Mouse (Mus musculus) lung, embryonic 16.5 days (tissue): ENCODE measurements around the gene Fndc3b. TPM values are rescaled to one million over a fixed set of nuclear protein-coding genes. Genes with fewer than 3 reads are reported as not detected.

Source experiments
- ATAC-seq: fragments of 200-750 bp; cut with Nextera tagmentation; 2 replicates; pipeline ENCODE4 v1.8.0; 2017; ENCODE audit warnings: low read depth, mild to moderate bottlenecking, moderate library complexity
- H3K27ac ChIP-seq: fragments of 300-500 bp; sonication (generic); 2 replicates; pipeline ENCODE4 v1.5.1; 2014; ENCODE audit warnings: mild to moderate bottlenecking, control low read depth, low read length
- H3K27me3 ChIP-seq: fragments of 300-500 bp; sonication (generic); 2 replicates; pipeline ENCODE4 v1.6.1; 2014; ENCODE audit warnings: low read depth, low read length, mixed read lengths; ENCODE audit not compliant: control insufficient read depth, insufficient read depth
- H3K36me3 ChIP-seq: fragments of 300-500 bp; sonication (generic); 2 replicates; pipeline ENCODE4 v1.6.1; 2014; ENCODE audit warnings: low read length; ENCODE audit not compliant: control insufficient read depth, insufficient read depth
- H3K4me1 ChIP-seq: fragments of 300-500 bp; sonication (generic); replicated peaks from 2 replicates; pipeline ENCODE4 v1.6.1; 2014; ENCODE audit warnings: low read length, mixed read lengths; ENCODE audit not compliant: control insufficient read depth, insufficient read depth
- H3K4me2 ChIP-seq: fragments of 300-500 bp; sonication (generic); 2 replicates; pipeline ENCODE4 v1.6.1; 2014; ENCODE audit warnings: low read depth, low read length, control low read depth
- H3K4me3 ChIP-seq: fragments of 300-500 bp; sonication (generic); 2 replicates; pipeline ENCODE4 v1.5.1; 2014; ENCODE audit warnings: mild to moderate bottlenecking, low read length, control low read depth
- H3K9ac ChIP-seq: fragments of 300-500 bp; sonication (generic); 2 replicates; pipeline ENCODE4 v1.6.1; 2014; ENCODE audit warnings: low read length, control low read depth
- H3K9me3 ChIP-seq: fragments of 300-500 bp; sonication (generic); 2 replicates; pipeline ENCODE4 v1.6.1; 2016; ENCODE audit warnings: low read length; ENCODE audit not compliant: control insufficient read depth
- WGBS: fragments of 180-500 bp; shearing (Covaris S2); extraction: QIAGEN DNeasy Blood & Tissue Kit; methylation state at CpG from one replicate; pipeline ENCODE4 v1.1.7; 2014; 5-methylcytosine and 5-hydroxymethylcytosine counted together
- polyA plus RNA-seq: library from polyadenylated mRNA; unstranded; fragments of >200 nt; fragmentation: Nextera tagmentation; extraction: Ambion mirVana; gene quantifications from 2 replicates; pipeline ENCODE4 v1.2.1, GENCODE M21; 2015

The Fndc3b gene
- 36.3 and 36.9 TPM in 2 replicates for polyA plus RNA-seq

DNA sequence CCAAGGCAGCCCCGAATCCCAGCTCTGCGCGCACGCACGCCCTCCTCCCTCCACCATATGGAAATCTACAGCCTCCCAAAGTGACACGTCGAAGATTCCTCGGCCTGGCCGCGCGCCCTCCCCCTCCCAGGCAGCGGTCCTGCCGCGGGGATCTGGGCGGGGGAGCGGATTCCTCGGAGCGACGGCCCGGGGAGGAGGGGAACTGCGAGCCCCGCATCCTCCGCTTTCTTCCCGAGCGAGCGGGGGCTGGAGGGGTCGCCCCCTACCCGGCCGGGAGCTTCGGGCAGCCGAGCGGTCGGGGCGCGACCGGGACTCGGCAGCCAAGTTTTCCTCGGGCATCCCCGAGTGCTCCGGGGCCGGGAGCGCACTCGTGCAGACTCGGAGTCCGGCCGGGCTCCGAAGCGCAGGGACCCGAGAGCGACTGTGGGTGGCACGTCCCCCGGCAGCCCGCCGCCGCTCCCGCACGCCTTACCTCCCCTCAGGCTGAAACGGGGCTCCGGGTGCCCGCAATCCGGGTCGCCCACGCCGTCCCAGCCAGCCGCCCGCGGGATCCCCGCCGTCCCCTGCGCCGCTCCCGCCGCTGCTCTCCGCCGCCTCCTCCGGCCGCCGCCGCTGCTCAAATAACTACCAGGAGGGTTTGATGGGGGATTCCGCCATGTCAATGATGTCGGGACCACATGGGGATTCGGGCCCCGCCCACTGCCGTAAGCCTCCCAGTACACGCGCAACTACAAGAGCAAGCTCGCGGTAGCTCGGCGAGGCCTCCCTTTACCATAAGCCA is at the start of gene Fndc3b:
Gene Fndc3b, minus strand, starts transcription at position 660 of the 781 bp plus-strand sequence.
- H3K4me1 ChIP-seq = peaks cover 21% of the 10 kb centered on the region
- no peaks in the 10 kb centered on the region for H3K27me3 ChIP-seq
- H3K36me3 ChIP-seq = no peaks in the 10 kb centered on the region
- peak within 1 kb of the TSS; percentile 95 for H3K4me3 ChIP-seq
- H3K9me3 ChIP-seq = no peaks in the 10 kb centered on the region
- WGBS = under 1% methylated on average over 79 of the region's 90 CpGs
- peak within 1 kb of the TSS; percentile 73 for H3K4me2 ChIP-seq
- peak; percentile 89 for ATAC-seq
- peak within 1 kb of the TSS; percentile 99 for H3K9ac ChIP-seq
- peak within 1 kb of the TSS; percentile 99 for H3K27ac ChIP-seq

- Histone ChIP-seq H3K36me3 (no peaks in the 10 kb centered on the region), H3K27me3 (no peaks in the 10 kb centered on the region), H3K4me1 (peaks cover 10% of the 10 kb centered on the region), H3K27ac (no peak overlapping the region), H3K9ac (no peak overlapping the region), H3K9me3 (no peaks in the 10 kb centered on the region), H3K4me3 (no peak overlapping the region), H3K4me2 (no peak overlapping the region)
- 48% methylated on average over 2 of the region's 2 CpGs for WGBS
- ATAC-seq = peak; percentile 37; the same call in 1 of the 2 replicates
Measured at GRCm38 (mm10) chr3:27760278-27760677, 49.2 kb upstream of the Fndc3b start.

GRCm38 (mm10) chr3:27758976-27759375 is 47.9 kb upstream of the Fndc3b start:
- Histone ChIP-seq H3K36me3 (no peaks in the 10 kb centered on the region), H3K27me3 (no peaks in the 10 kb centered on the region), H3K9ac (no peak overlapping the region), H3K4me3 (no peak overlapping the region), H3K4me2 (no peak overlapping the region), H3K9me3 (no peaks in the 10 kb centered on the region), H3K4me1 (peaks cover 10% of the 10 kb centered on the region), H3K27ac (no peak overlapping the region)
- ATAC-seq = 0 out of 2 replicates have a peak, but pooled peaks have one; percentile 27
- WGBS = 30% methylated on average over 6 of the region's 6 CpGs

- H3K9ac ChIP-seq = no peak overlapping the region
- H3K27me3 ChIP-seq = no peaks in the 10 kb centered on the region
- no peak overlapping the region for H3K27ac ChIP-seq
- no peaks in the 10 kb centered on the region for H3K36me3 ChIP-seq
- H3K9me3 ChIP-seq = no peaks in the 10 kb centered on the region
- H3K4me2 ChIP-seq = no peak overlapping the region
- no peak; the same call in 1 of the 2 replicates for ATAC-seq
- 41% methylated on average over 5 of the region's 5 CpGs for WGBS
- H3K4me1 ChIP-seq = no peaks in the 10 kb centered on the region; the same call in 1 of the 2 replicates
- no peak overlapping the region for H3K4me3 ChIP-seq
Measured at GRCm38 (mm10) chr3:27751657-27752056, 40.5 kb upstream of the Fndc3b start.

DNA sequence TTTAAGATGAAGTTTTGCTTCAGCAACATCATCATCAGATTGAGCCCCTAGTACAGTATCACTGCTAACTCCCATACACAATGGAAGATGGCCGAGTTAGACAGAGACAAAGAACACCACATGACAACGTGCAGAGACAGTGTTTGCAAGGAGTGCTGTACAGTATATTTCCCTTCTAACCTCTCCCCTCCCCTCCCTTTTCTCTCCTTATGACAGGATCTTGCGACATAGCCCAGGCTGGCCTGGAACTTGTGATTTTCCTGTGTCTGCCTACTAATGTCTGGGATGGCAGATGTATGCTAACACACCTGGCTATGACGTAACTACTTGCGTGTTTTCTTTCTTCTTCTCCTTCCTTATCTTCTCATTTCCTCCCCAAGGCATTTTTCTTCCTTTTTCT is 40.0 kb upstream of the Fndc3b start:
- Histone ChIP-seq H3K9me3 (no peaks in the 10 kb centered on the region), H3K27me3 (no peaks in the 10 kb centered on the region), H3K9ac (no peak overlapping the region), H3K27ac (no peak overlapping the region), H3K4me2 (no peak overlapping the region), H3K4me1 (no peaks in the 10 kb centered on the region; the same call in 1 of the 2 replicates), H3K4me3 (no peak overlapping the region), H3K36me3 (no peaks in the 10 kb centered on the region)
- ATAC-seq = 0 out of 2 replicates have a peak, but pooled peaks have one; percentile 28
- WGBS = 56% methylated on average over 5 of the region's 5 CpGs

- H3K27ac ChIP-seq = no peak overlapping the region
Measured at GRCm38 (mm10) chr3:27745651-27746050, 34.5 kb upstream of the Fndc3b start.

GRCm38 (mm10) chr3:27744754-27745153 is 33.6 kb upstream of the Fndc3b start:
- no peak; the same call in 1 of the 2 replicates for ATAC-seq
- H3K4me2 ChIP-seq = no peak overlapping the region
- H3K9ac ChIP-seq = no peak overlapping the region
- 47% methylated on average over 7 of the region's 7 CpGs for WGBS
- H3K4me1 ChIP-seq = peaks cover 4% of the 10 kb centered on the region; the same call in 1 of the 2 replicates
- H3K27me3 ChIP-seq = no peaks in the 10 kb centered on the region
- H3K36me3 ChIP-seq = no peaks in the 10 kb centered on the region
- H3K9me3 ChIP-seq = no peaks in the 10 kb centered on the region
- H3K4me3 ChIP-seq = no peak overlapping the region
- no peak overlapping the region for H3K27ac ChIP-seq

More at GRCm38 (mm10) chr3:27745651-27746050, 34.5 kb upstream of the Fndc3b start:
- no peak overlapping the region for H3K4me3 ChIP-seq
- H3K27me3 ChIP-seq = no peaks in the 10 kb centered on the region
- H3K36me3 ChIP-seq = no peaks in the 10 kb centered on the region
- no peak for ATAC-seq
- H3K4me1 ChIP-seq = peaks cover 4% of the 10 kb centered on the region; the same call in 1 of the 2 replicates
- no peak overlapping the region for H3K9ac ChIP-seq
- no peaks in the 10 kb centered on the region for H3K9me3 ChIP-seq
- H3K4me2 ChIP-seq = no peak overlapping the region
- 95% methylated on average over 9 of the region's 9 CpGs for WGBS

GRCm38 (mm10) chr3:27743271-27744145 is 32.4 kb upstream of the Fndc3b start:
- peak overlapping the region; percentile 56 for H3K27ac ChIP-seq
- no peak overlapping the region for H3K4me2 ChIP-seq
- 45% methylated on average over 9 of the region's 9 CpGs for WGBS
- no peaks in the 10 kb centered on the region for H3K36me3 ChIP-seq
- no peak overlapping the region for H3K9ac ChIP-seq
- peaks cover 4% of the 10 kb centered on the region; the same call in 1 of the 2 replicates for H3K4me1 ChIP-seq
- no peaks in the 10 kb centered on the region for H3K9me3 ChIP-seq
- peak; percentile 88 for ATAC-seq
- H3K4me3 ChIP-seq = no peak overlapping the region
- no peaks in the 10 kb centered on the region for H3K27me3 ChIP-seq

DNA sequence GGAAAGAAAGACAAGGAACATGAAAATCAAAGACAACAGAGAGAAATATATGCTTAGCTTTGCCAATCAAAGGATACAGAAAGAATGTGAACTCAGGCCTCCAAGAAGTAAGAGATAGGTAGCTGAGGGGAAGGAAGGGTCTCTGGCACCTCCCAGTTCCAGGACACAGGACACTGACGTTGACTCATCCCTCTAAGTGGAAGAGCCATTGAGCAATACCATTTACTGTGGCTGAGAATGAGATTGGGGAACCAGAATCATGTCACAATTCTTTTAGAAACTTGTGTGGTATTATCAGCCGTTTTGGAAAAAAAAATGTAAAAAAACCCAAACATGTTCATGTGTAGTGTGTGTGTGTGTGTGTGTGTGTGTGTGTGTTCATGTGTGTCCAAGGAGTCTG is 31.0 kb upstream of the Fndc3b start:
- Histone ChIP-seq H3K9me3 (no peaks in the 10 kb centered on the region), H3K27ac (no peak overlapping the region), H3K36me3 (no peaks in the 10 kb centered on the region), H3K9ac (no peak overlapping the region), H3K4me2 (no peak overlapping the region), H3K4me1 (peaks cover 4% of the 10 kb centered on the region; the same call in 1 of the 2 replicates), H3K4me3 (no peak overlapping the region), H3K27me3 (no peaks in the 10 kb centered on the region)
- 42% methylated on average over 2 of the region's 2 CpGs for WGBS
- no peak for ATAC-seq
